Mouse (Mus musculus): ENCODE measurements at regions not wholly inside any gene's neighbourhood (a gene's known extent, or its start where the extent isn't known, plus 50 kb on each side); places are given as distances from the start of the nearest gene placed in this dataset.

GRCm38 (mm10) chr17:89592826-89593225 is 317.4 kb downstream of the Gm10184 start:
- ChIA-PET CTCF (no interaction called here), POLR2A (no interaction called here)

GRCm38 (mm10) chr17:89559506-89559905 is 350.7 kb downstream of the Gm10184 start:
- POLR2A ChIA-PET, result no interaction called here
- CTCF ChIA-PET, result no interaction called here

GRCm38 (mm10) chr17:89554754-89555153 is 354.3 kb upstream of the Fshr start:
- ChIA-PET POLR2A (no interaction called here), CTCF (no interaction called here)

GRCm38 (mm10) chr17:89553597-89553996 is 353.1 kb upstream of the Fshr start:
- ChIA-PET CTCF (no interaction called here), POLR2A (no interaction called here)

GRCm38 (mm10) chr17:89550758-89551157 is 350.3 kb upstream of the Fshr start:
- CTCF ChIA-PET, result no interaction called here
- POLR2A ChIA-PET, result no interaction called here

GRCm38 (mm10) chr17:89521912-89522311 is 321.4 kb upstream of the Fshr start:
- ChIA-PET POLR2A (no interaction called here), CTCF (no interaction called here)

- ChIA-PET POLR2A (no interaction called here), CTCF (no interaction called here)
Observed at GRCm38 (mm10) chr17:89519413-89519812, 318.9 kb upstream of the Fshr start.

- ChIA-PET POLR2A (no interaction called here), CTCF (no interaction called here)
Observed at GRCm38 (mm10) chr17:89505288-89505687, 304.8 kb upstream of the Fshr start.

- CTCF ChIA-PET, result no interaction called here
- POLR2A ChIA-PET, result no interaction called here
Observed at GRCm38 (mm10) chr17:89493547-89493946, 293.1 kb upstream of the Fshr start.

GRCm38 (mm10) chr17:89466486-89466885 is 266.0 kb upstream of the Fshr start:
- ChIA-PET CTCF (no interaction called here), POLR2A (no interaction called here)

GRCm38 (mm10) chr17:89465883-89466282 is 265.4 kb upstream of the Fshr start:
- ChIA-PET POLR2A (no interaction called here), CTCF (no interaction called here)

GRCm38 (mm10) chr17:89460438-89460837 is 260.0 kb upstream of the Fshr start:
- ChIA-PET POLR2A (interaction anchor here in 1 of 4 experiments (0.7 kb wide), 1 partner anchor 749 kb away, joined by 3 read pairs; no protein-coding TSS in a partner anchor), CTCF (interaction anchor here in 1 of 4 experiments (0.5 to 0.7 kb wide), 2 partner anchors 159 to 471 kb away, joined by 5 to 9 read pairs; no protein-coding TSS in a partner anchor)

- ChIA-PET CTCF (no interaction called here), POLR2A (interaction anchor here in 1 of 4 experiments (0.5 kb wide), 1 partner anchor 1174 kb away, joined by 3 read pairs; no protein-coding TSS in a partner anchor)
Observed at GRCm38 (mm10) chr17:89454301-89454700, 253.8 kb upstream of the Fshr start.

- ChIA-PET POLR2A (no interaction called here), CTCF (no interaction called here)
Observed at GRCm38 (mm10) chr17:89450724-89451123, 250.2 kb upstream of the Fshr start.

GRCm38 (mm10) chr17:89449391-89449790 is 248.9 kb upstream of the Fshr start:
- ChIA-PET POLR2A (no interaction called here), CTCF (no interaction called here)

GRCm38 (mm10) chr17:89434288-89434687 is 233.8 kb upstream of the Fshr start:
- CTCF ChIA-PET, result no interaction called here
- POLR2A ChIA-PET, result no interaction called here

- CTCF ChIA-PET, result interaction anchor here in 1 of 4 experiments (0.6 kb wide), 1 partner anchor 135 kb away, joined by 4 read pairs; no protein-coding TSS in a partner anchor
- POLR2A ChIA-PET, result no interaction called here
Observed at GRCm38 (mm10) chr17:89410026-89410425, 209.6 kb upstream of the Fshr start.

GRCm38 (mm10) chr17:89405589-89405988 is 205.1 kb upstream of the Fshr start:
- CTCF ChIA-PET, result no interaction called here
- POLR2A ChIA-PET, result no interaction called here

GRCm38 (mm10) chr17:89357241-89357640 is 156.8 kb upstream of the Fshr start:
- POLR2A ChIA-PET, result no interaction called here
- CTCF ChIA-PET, result no interaction called here

- ChIA-PET CTCF (no interaction called here), POLR2A (no interaction called here)
Observed at GRCm38 (mm10) chr17:89340497-89341205, 140.2 kb upstream of the Fshr start.

- ChIA-PET POLR2A (no interaction called here), CTCF (no interaction called here)
Observed at GRCm38 (mm10) chr17:89319602-89320288, 119.3 kb upstream of the Fshr start.
